Comparison of ENCODE assay signal across 8 mouse cellular contexts in genomic region chr2:115938926-115939563, GRCm38 (mm10).
DNase-seq lines count a peak whose midpoint lies in the region; ATAC-seq lines count a peak whose summit lies in the region.

No protein-coding gene starts in this region.

- H3K36me3 ChIP-seq in midbrain, embryonic 16.5 days (ENCODE audit: control insufficient read depth, insufficient read depth, low read length): no peaks in the 10 kb centered on the region
- no peaks in the 10 kb centered on the region for H3K36me3 ChIP-seq in midbrain, embryonic 14.5 days (ENCODE audit: control insufficient read depth, insufficient read depth, low read length)
- no peaks in the 10 kb centered on the region for H3K36me3 ChIP-seq in lung, embryonic 15.5 days

- WGBS in midbrain, embryonic 16.5 days: 80% methylated on average over 8 of the region's 8 CpGs
- 88% methylated on average over 8 of the region's 8 CpGs for WGBS in midbrain, embryonic 14.5 days
- WGBS in lung, embryonic 15.5 days: 35% methylated on average over 8 of the region's 8 CpGs

- intact Hi-C loops in heart, postnatal 25 days (cut with DNase I): loop anchor here (5.0 kb wide), 1 partner anchor 108 kb away; no protein-coding TSS in a partner anchor

- no peaks in the 10 kb centered on the region for H3K27me3 ChIP-seq in midbrain, embryonic 16.5 days (ENCODE audit: control insufficient read depth, insufficient read depth, low read depth, low read length)
- no peaks in the 10 kb centered on the region for H3K27me3 ChIP-seq in midbrain, embryonic 14.5 days (ENCODE audit: control insufficient read depth, insufficient read depth, low read length)
- H3K27me3 ChIP-seq in lung, embryonic 15.5 days: no peaks in the 10 kb centered on the region

- H3K4me3 ChIP-seq in midbrain, embryonic 16.5 days (ENCODE audit: low read depth, low read length): no peak overlapping the region
- no peak overlapping the region for H3K4me3 ChIP-seq in midbrain, embryonic 14.5 days (replicated peaks; ENCODE audit: low read depth, low read length)
- no peak overlapping the region for H3K4me3 ChIP-seq in lung, embryonic 15.5 days

- no peak overlapping the region for H3K9ac ChIP-seq in midbrain, embryonic 16.5 days (ENCODE audit: low read depth, low read length)
- H3K9ac ChIP-seq in midbrain, embryonic 14.5 days (replicated peaks; ENCODE audit: low read length): no peak overlapping the region
- H3K9ac ChIP-seq in lung, embryonic 15.5 days: no peak overlapping the region

- no peaks in the 10 kb centered on the region for H3K4me1 ChIP-seq in midbrain, embryonic 16.5 days (ENCODE audit: control insufficient read depth, insufficient read depth, low read length)
- H3K4me1 ChIP-seq in midbrain, embryonic 14.5 days (ENCODE audit: control insufficient read depth, insufficient read depth, low read length): no peaks in the 10 kb centered on the region
- H3K4me1 ChIP-seq in lung, embryonic 15.5 days: peaks cover 22% of the 10 kb centered on the region

- no peak overlapping the region for H3K27ac ChIP-seq in midbrain, embryonic 16.5 days (ENCODE audit: low read length)
- H3K27ac ChIP-seq in midbrain, embryonic 14.5 days (replicated peaks; ENCODE audit: low read depth, low read length): no peak overlapping the region
- peak overlapping the region; percentile 66; the same call in 1 of the 2 replicates for H3K27ac ChIP-seq in lung, embryonic 15.5 days

- H3K4me2 ChIP-seq in midbrain, embryonic 16.5 days (ENCODE audit: low read length): no peak overlapping the region
- H3K4me2 ChIP-seq in midbrain, embryonic 14.5 days (ENCODE audit: low read length): no peak overlapping the region
- no peak overlapping the region for H3K4me2 ChIP-seq in lung, embryonic 15.5 days

- no peaks in the 10 kb centered on the region for H3K9me3 ChIP-seq in midbrain, embryonic 16.5 days (replicated peaks; ENCODE audit: control insufficient read depth, low read length, poor library complexity, severe bottlenecking)
- no peaks in the 10 kb centered on the region for H3K9me3 ChIP-seq in midbrain, embryonic 14.5 days (ENCODE audit: control insufficient read depth, low read length)
- no peaks in the 10 kb centered on the region for H3K9me3 ChIP-seq in lung, embryonic 15.5 days

- ATAC-seq in midbrain, embryonic 16.5 days: peak; percentile 64
- no peak for ATAC-seq in midbrain, embryonic 14.5 days (ENCODE audit: low FRiP score, low TSS enrichment)
- ATAC-seq in lung, embryonic 15.5 days (ENCODE audit: borderline replicate concordance, extremely low read depth, low FRiP score, low TSS enrichment): peak; percentile 87; the same call in 1 of the 2 replicates
- ATAC-seq in megakaryocyte, adult 5-6 weeks (ENCODE audit: poor library complexity, severe bottlenecking): no peak

- peak; percentile 81 to 94 for DNase-seq in adrenal gland, adult (ENCODE audit: inconsistent age in 2 of 2, low spot score in 1 of 2)
- DNase-seq in adrenal gland, postnatal 4 days (ENCODE audit: low spot score in 2 of 2): no peak
- no peak for DNase-seq in midbrain, embryonic 14.5 days
- DNase-seq in heart, postnatal 25 days (ENCODE audit: low spot score): peak; percentile 31
- no peak for DNase-seq in urinary bladder, postnatal 4 days (ENCODE audit: low spot score in 2 of 2)

Comparison
In these comparisons a context has a peak if more than half of its experiments do, and no peak if none do; other contexts are left out.
1. DNase-seq: peak in adrenal gland, adult (2 of 2) and heart, postnatal 25 days (single experiment); none in adrenal gland, postnatal 4 days (0 of 2), midbrain, embryonic 14.5 days (single experiment) and urinary bladder, postnatal 4 days (0 of 2).
2. ATAC-seq: peak in midbrain, embryonic 16.5 days (single experiment) and lung, embryonic 15.5 days (single experiment); none in midbrain, embryonic 14.5 days (single experiment) and megakaryocyte, adult 5-6 weeks (single experiment).